Mouse (Mus musculus) spleen, adult 2 months (tissue): Measurements from ENCODE around the gene Hk1. TPM values are rescaled to one million over a fixed set of nuclear protein-coding genes. Genes with fewer than 3 reads are reported as not detected.

ENCODE experiments used
- DNase-seq, 2 experiments: peaks; one replicate each; pipeline versions ENCODE4 v3.0.0 to v3.0.0-alpha.2; 2012 to 2021; ENCODE audit warnings: low spot score in 2 of 2, low read depth in 1 of 2
- H3K27ac ChIP-seq: fragments of 200-500 bp; 2 replicates; pipeline ENCODE4 v1.5.1; 2012; ENCODE audit warnings: low read length, inconsistent platforms; ENCODE audit not compliant: insufficient read depth
- H3K27me3 ChIP-seq: fragments of 200-500 bp; 2 replicates; pipeline ENCODE4 v1.6.1; 2012; ENCODE audit warnings: mild to moderate bottlenecking, moderate library complexity, low read length, inconsistent platforms; ENCODE audit not compliant: control insufficient read depth, insufficient read depth
- H3K36me3 ChIP-seq: fragments of 200-500 bp; 2 replicates; pipeline ENCODE4 v1.6.1; 2012; ENCODE audit warnings: mild to moderate bottlenecking, low read length, inconsistent platforms; ENCODE audit not compliant: control insufficient read depth, insufficient read depth
- H3K4me1 ChIP-seq: fragments of 200-500 bp; 2 replicates; pipeline ENCODE4 v1.6.1; 2011; ENCODE audit warnings: inconsistent platforms; ENCODE audit not compliant: control insufficient read depth, insufficient read depth, insufficient read length
- H3K4me3 ChIP-seq: fragments of 200-500 bp; 2 replicates; pipeline ENCODE4 v1.5.1; 2011; ENCODE audit warnings: mild to moderate bottlenecking, inconsistent platforms; ENCODE audit not compliant: insufficient read depth, insufficient read length; ENCODE audit errors: extremely low read depth
- CTCF ChIP-seq: fragments of 200-500 bp; IDR thresholded peaks from 2 replicates; pipeline ENCODE4 v1.5.1; 2011; ENCODE audit warnings: mild to moderate bottlenecking, inconsistent platforms; ENCODE audit not compliant: insufficient read depth, insufficient read length, insufficient replicate concordance; ENCODE audit errors: extremely low read depth
- POLR2A ChIP-seq: fragments of 200-500 bp; IDR thresholded peaks from 2 replicates; pipeline ENCODE4 v1.6.1; 2011; ENCODE audit warnings: low read depth, low read length, inconsistent platforms
- WGBS: fragments of 180-500 bp; shearing (Covaris S2); methylation state at CpG from one replicate; pipeline ENCODE4 v1.1.7; 2018; 5-methylcytosine and 5-hydroxymethylcytosine counted together
- polyA plus RNA-seq: library from polyadenylated mRNA; depleted of rRNA; stranded (reverse); fragments of >200 nt; gene quantifications from 2 replicates; pipeline ENCODE4 v1.2.3, GENCODE M21; 2012

Hk1 gene
- polyA plus RNA-seq, 1 experiment, result 31.0 TPM

GRCm38 (mm10) chr10:62413606-62413982 is 33.9 kb upstream of the Hk1 start:
- Histone ChIP-seq H3K4me1 (no peaks in the 10 kb centered on the region), H3K4me3 (no peak overlapping the region), H3K27me3 (no peaks in the 10 kb centered on the region), H3K36me3 (no peaks in the 10 kb centered on the region), H3K27ac (no peak overlapping the region)
- no peak for DNase-seq
- WGBS, result 51% methylated on average over 4 of the region's 4 CpGs
- TF ChIP-seq POLR2A, result no peak
- TF ChIP-seq CTCF, result no peak

- H3K27ac ChIP-seq, result no peak overlapping the region
- H3K27me3 ChIP-seq, result no peaks in the 10 kb centered on the region
- DNase-seq, result no peak
- no peaks in the 10 kb centered on the region for H3K4me1 ChIP-seq
- no peak overlapping the region for H3K4me3 ChIP-seq
- no peaks in the 10 kb centered on the region for H3K36me3 ChIP-seq
- WGBS, result 49% methylated on average over 8 of the region's 8 CpGs
- no peak for TF ChIP-seq POLR2A
- TF ChIP-seq CTCF, result no peak
Observed at GRCm38 (mm10) chr10:62412906-62413605, 33.3 kb upstream of the Hk1 start.

GRCm38 (mm10) chr10:62411431-62412410 is 32.0 kb upstream of the Hk1 start:
- H3K36me3 ChIP-seq, result no peaks in the 10 kb centered on the region
- H3K4me3 ChIP-seq, result no peak overlapping the region
- H3K27me3 ChIP-seq, result no peaks in the 10 kb centered on the region
- no peak for DNase-seq
- H3K27ac ChIP-seq, result no peak overlapping the region
- WGBS, result 72% methylated on average over 19 of the region's 19 CpGs
- no peak for TF ChIP-seq CTCF
- TF ChIP-seq POLR2A, result no peak
- H3K4me1 ChIP-seq, result no peaks in the 10 kb centered on the region

DNA sequence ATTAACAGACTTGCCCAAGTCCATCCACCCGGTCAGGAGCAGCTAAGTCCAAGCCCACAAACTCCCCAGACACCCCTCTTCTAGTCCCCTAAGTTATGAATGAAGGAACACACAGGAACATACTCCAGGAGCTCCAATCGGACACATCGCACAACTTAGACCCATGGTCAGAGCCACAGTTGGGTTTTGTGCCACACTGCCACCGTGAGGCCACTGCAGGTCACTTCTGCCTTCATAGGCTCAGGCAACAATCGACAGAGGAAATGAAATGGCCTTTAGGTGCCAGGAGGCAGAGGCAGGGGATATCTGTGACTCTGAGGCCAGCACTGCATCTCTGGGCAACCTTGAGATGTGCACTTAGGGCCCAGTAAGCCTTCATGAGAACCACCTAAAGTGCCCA is 31.2 kb upstream of the Hk1 start:
- 6% methylated on average over 5 of the region's 5 CpGs for WGBS
- H3K27me3 ChIP-seq, result no peaks in the 10 kb centered on the region
- no peak overlapping the region for H3K27ac ChIP-seq
- H3K36me3 ChIP-seq, result no peaks in the 10 kb centered on the region
- H3K4me3 ChIP-seq, result no peak overlapping the region
- peak; percentile 83; the same call in 1 of the 2 replicates for TF ChIP-seq CTCF
- no peak for TF ChIP-seq POLR2A
- no peaks in the 10 kb centered on the region for H3K4me1 ChIP-seq
- DNase-seq, result peak; percentile 9 to 55

DNA sequence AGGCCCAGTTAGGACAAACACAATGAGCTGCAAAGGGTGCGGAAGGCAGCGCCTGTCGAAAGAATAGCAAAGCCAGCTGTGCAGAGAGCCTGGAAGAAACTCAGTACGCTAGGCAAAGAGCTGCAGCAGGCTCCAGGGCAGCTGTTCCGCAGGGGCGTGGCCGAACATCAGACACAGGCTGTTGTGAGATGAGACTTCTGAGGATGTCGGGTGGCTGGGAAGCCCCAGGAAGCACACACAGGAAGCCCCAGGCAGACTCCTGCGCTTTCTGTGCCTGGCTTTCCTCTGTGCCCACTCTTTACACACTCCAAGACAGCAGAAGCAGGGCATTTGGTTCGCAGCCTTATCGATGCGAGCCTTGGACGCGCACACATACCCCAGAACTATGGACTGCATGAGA is 25.2 kb upstream of the Hk1 start:
- H3K4me3 ChIP-seq, result no peak overlapping the region

DNA sequence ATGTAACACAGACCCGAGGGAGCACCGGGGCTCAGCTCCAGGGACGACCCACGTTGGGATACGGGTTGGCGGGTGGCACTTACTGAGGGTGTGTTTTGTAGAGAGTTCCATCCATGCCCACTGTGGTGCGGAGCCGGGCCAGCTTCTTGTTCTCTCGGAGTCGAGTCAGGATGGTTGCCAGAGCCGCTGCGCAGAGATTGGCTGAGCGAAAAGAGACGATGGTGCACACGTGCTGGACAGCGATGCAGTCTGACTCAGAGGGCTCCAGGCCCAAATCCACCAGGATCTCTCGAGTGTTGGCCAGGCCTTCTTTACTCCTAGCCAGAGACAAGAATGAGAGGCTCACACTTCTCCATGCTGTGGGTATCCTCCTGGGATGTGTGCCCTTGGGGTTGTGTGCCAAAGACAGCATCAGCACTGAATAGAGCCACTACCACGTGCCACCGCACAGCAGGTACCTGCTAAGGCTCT is 22.0 kb upstream of the Hk1 start:
- WGBS, result 89% methylated on average over 19 of the region's 19 CpGs
- Histone ChIP-seq H3K36me3 (no peaks in the 10 kb centered on the region), H3K27ac (no peak overlapping the region), H3K4me3 (no peak overlapping the region), H3K4me1 (no peaks in the 10 kb centered on the region), H3K27me3 (no peaks in the 10 kb centered on the region)
- DNase-seq, result no peak
- TF ChIP-seq CTCF (no peak), POLR2A (no peak)

More for the DNA sequence above, 25.2 kb upstream of the Hk1 start:
- Histone ChIP-seq H3K27ac (no peak overlapping the region), H3K4me1 (no peaks in the 10 kb centered on the region), H3K27me3 (no peaks in the 10 kb centered on the region), H3K36me3 (no peaks in the 10 kb centered on the region)
- 65% methylated on average over 14 of the region's 14 CpGs for WGBS
- TF ChIP-seq CTCF (no peak), POLR2A (no peak)
- DNase-seq, result no peak

- 87% methylated on average over 3 of the region's 3 CpGs for WGBS
- H3K27me3 ChIP-seq, result no peaks in the 10 kb centered on the region
- TF ChIP-seq CTCF (no peak), POLR2A (no peak)
- no peaks in the 10 kb centered on the region for H3K4me1 ChIP-seq
- DNase-seq, result no peak
- no peak overlapping the region for H3K4me3 ChIP-seq
- no peak overlapping the region for H3K27ac ChIP-seq
- H3K36me3 ChIP-seq, result no peaks in the 10 kb centered on the region
Observed at GRCm38 (mm10) chr10:62383011-62383410, 3.3 kb upstream of the Hk1 start.
